ENCODE assay signal across 9 mouse cellular contexts in genomic region chr1:30700399-30701081, GRCm38 (mm10).
DNase-seq lines count a peak whose midpoint lies in the region; ATAC-seq and TF ChIP-seq lines count a peak whose summit lies in the region.
"Had no signal": no experiment of that assay in that cellular context is flagged by ENCODE, and none has a peak within 500 bp of the region (broad histone marks: within the 10 kb centered on the region; RNA-seq: fewer than 3 reads in every experiment).

No protein-coding gene starts in this region.

- H3K27ac ChIP-seq in hindbrain, postnatal 0 days: no peak overlapping the region
- no peak overlapping the region for H3K27ac ChIP-seq in thymus, adult 2 months (ENCODE audit: control insufficient read depth, insufficient read depth, low read length)
- H3K27ac ChIP-seq: heart, embryonic 13.5 days had no signal

- peak; percentile 76 for TF ChIP-seq CTCF in hindbrain, postnatal 0 days (IDR thresholded peaks at IDR 0.05; ENCODE audit: low read depth)
- TF ChIP-seq CTCF in thymus, adult 2 months (IDR thresholded peaks at IDR 0.05; ENCODE audit: borderline replicate concordance, control insufficient read depth, extremely low read depth, insufficient read depth, low read length, poor library complexity): no peak

- H3K36me3 ChIP-seq in hindbrain, postnatal 0 days (ENCODE audit: insufficient read depth, low read length): no peaks in the 10 kb centered on the region
- H3K36me3 ChIP-seq in thymus, adult 2 months (ENCODE audit: control insufficient read depth, insufficient read depth, low read length): no peaks in the 10 kb centered on the region
- H3K36me3 ChIP-seq: heart, embryonic 13.5 days had no signal

- no peaks in the 10 kb centered on the region for H3K27me3 ChIP-seq in hindbrain, postnatal 0 days (ENCODE audit: insufficient read depth, low read length)
- H3K27me3 ChIP-seq in thymus, adult 2 months (ENCODE audit: control insufficient read depth, insufficient read depth, low read length): no peaks in the 10 kb centered on the region
- H3K27me3 ChIP-seq: heart, embryonic 13.5 days had no signal

- no peak for DNase-seq in frontal cortex, postnatal 25 days (ENCODE audit: low spot score in 2 of 2)
- peak; percentile 60 for DNase-seq in right cerebral cortex, adult 18-20 months
- DNase-seq in right cerebral cortex, postnatal 25 days: no peak
- peak; percentile 84 for DNase-seq in hindbrain, postnatal 0 days (ENCODE audit: low spot score)
- peak; percentile 87 for DNase-seq in telencephalon, adult 2 months (ENCODE audit: low read depth, low spot score)
- no peak for DNase-seq in thymus, adult 2 months
- DNase-seq in adrenal gland, postnatal 25 days: no peak

- peak; percentile 96 for ATAC-seq in frontal cortex, adult (ENCODE audit: low TSS enrichment)
- peak; percentile 91 for ATAC-seq in hindbrain, postnatal 0 days

- no peaks in the 10 kb centered on the region for H3K4me1 ChIP-seq in hindbrain, postnatal 0 days (ENCODE audit: insufficient read depth, low read length)
- no peaks in the 10 kb centered on the region for H3K4me1 ChIP-seq in thymus, adult 2 months (replicated peaks; ENCODE audit: control insufficient read depth, insufficient read depth, low read length)
- H3K4me1 ChIP-seq: heart, embryonic 13.5 days had no signal

- H3K9ac ChIP-seq in hindbrain, postnatal 0 days (replicated peaks; ENCODE audit: low read length): no peak overlapping the region
- H3K9ac ChIP-seq: heart, embryonic 13.5 days had no signal

- H3K4me2 ChIP-seq in hindbrain, postnatal 0 days (ENCODE audit: low read depth, low read length): no peak overlapping the region
- H3K4me2 ChIP-seq: heart, embryonic 13.5 days had no signal

- H3K9me3 ChIP-seq in hindbrain, postnatal 0 days (ENCODE audit: low read length): no peaks in the 10 kb centered on the region
- H3K9me3 ChIP-seq: heart, embryonic 13.5 days had no signal

- no peak overlapping the region for H3K4me3 ChIP-seq in hindbrain, postnatal 0 days (ENCODE audit: low read length)
- H3K4me3 ChIP-seq in thymus, adult 2 months (ENCODE audit: control insufficient read depth, insufficient read depth, low read length): no peak overlapping the region
- H3K4me3 ChIP-seq: heart, embryonic 13.5 days had no signal

- TF ChIP-seq POLR2A in thymus, adult 2 months (IDR thresholded peaks at IDR 0.05; ENCODE audit: control insufficient read depth, extremely low read depth, insufficient read depth, low read length, poor library complexity): no peak

- WGBS in hindbrain, postnatal 0 days: 35% methylated on average over 10 of the region's 10 CpGs
- 45% methylated on average over 10 of the region's 10 CpGs for WGBS in thymus, adult 2 months

Comparison
In these comparisons a context has a peak if more than half of its experiments do, and no peak if none do; other contexts are left out.
1. DNase-seq: peak in right cerebral cortex, adult 18-20 months (single experiment), hindbrain, postnatal 0 days (single experiment) and telencephalon, adult 2 months (single experiment); none in frontal cortex, postnatal 25 days (0 of 2), right cerebral cortex, postnatal 25 days (single experiment), thymus, adult 2 months (single experiment) and adrenal gland, postnatal 25 days (single experiment).